Mouse (Mus musculus) G1E (cell line): Measurements from ENCODE around the gene Ralgds. TPM values are rescaled to one million over a fixed set of nuclear protein-coding genes. Genes with fewer than 3 reads are reported as not detected.

Experiments
- ATAC-seq: 2 replicates; pipeline ENCODE4 v1.8.0; 2016; ENCODE audit warnings: mild to moderate bottlenecking; ENCODE audit not compliant: insufficient number of reproducible peaks, poor library complexity, low FRiP score, severe bottlenecking; ENCODE audit errors: extremely low read depth
- DNase-seq: peaks from one replicate; pipeline ENCODE4 v3.0.0; 2012; ENCODE audit warnings: low spot score
- H3K27me3 ChIP-seq: 2 replicates; pipeline ENCODE4 v1.6.1; 2012; ENCODE audit warnings: mild to moderate bottlenecking, low read length, inconsistent platforms; ENCODE audit not compliant: insufficient read depth
- H3K36me3 ChIP-seq: replicated peaks from 2 replicates; pipeline ENCODE3; 2012; ENCODE audit warnings: mild to moderate bottlenecking, inconsistent platforms
- H3K4me1 ChIP-seq: 2 replicates; pipeline ENCODE4 v1.6.1; 2012; ENCODE audit warnings: low read depth, low read length, inconsistent platforms, mixed read lengths; ENCODE audit not compliant: insufficient read depth
- H3K4me3 ChIP-seq: 2 replicates; pipeline ENCODE4 v1.5.1; 2012; ENCODE audit warnings: low read depth, mild to moderate bottlenecking, inconsistent platforms, low read length, moderate library complexity, mixed read lengths
- H3K9me3 ChIP-seq: replicated peaks from 2 replicates; pipeline ENCODE4 v1.6.1; 2012; ENCODE audit warnings: inconsistent platforms
- CTCF ChIP-seq: IDR thresholded peaks from 2 replicates; pipeline ENCODE4 v1.5.1; 2012; ENCODE audit warnings: low read depth, low read length, inconsistent platforms, mixed read lengths
- GATA1 ChIP-seq: IDR thresholded peaks from 2 replicates; pipeline ENCODE4 v1.6.1; 2012; ENCODE audit warnings: borderline replicate concordance, low read length, inconsistent platforms, mixed read lengths
- GATA2 ChIP-seq: IDR thresholded peaks from 2 replicates; pipeline ENCODE4 v1.6.1; 2012; ENCODE audit warnings: low read depth, low read length, inconsistent platforms, borderline replicate concordance
- POLR2AphosphoS5 ChIP-seq: IDR thresholded peaks from 2 replicates; pipeline ENCODE4 v1.6.1; 2012; ENCODE audit warnings: low read depth, low read length, inconsistent platforms; ENCODE audit not compliant: insufficient replicate concordance
- TAL1 ChIP-seq: conservative IDR thresholded peaks from 2 replicates; pipeline ENCODE4 v1.6.1; 2012; ENCODE audit warnings: low read depth, low read length, inconsistent platforms, mixed read lengths
- polyA plus RNA-seq: library from polyadenylated mRNA; stranded (reverse); fragments of >175 nt; gene quantifications from 2 replicates; pipeline ENCODE4 v1.2.3, GENCODE M21; 2012
- total RNA-seq, 2 experiments: library from RNA; stranded (forward) in 1 of 2; stranded (reverse) in 1 of 2; fragments of 200-1000 nt in 1 of 2; fragments of >200 nt in 1 of 2; fragmentation: Nextera tagmentation in 1 of 2; gene quantifications; 2 replicates each; pipeline ENCODE4 v1.2.3; 2014 to 2017

Gene Ralgds
- total and polyA plus RNA-seq, 3 experiments, result 0.02 to 0.49 TPM; not detected in 1

DNA sequence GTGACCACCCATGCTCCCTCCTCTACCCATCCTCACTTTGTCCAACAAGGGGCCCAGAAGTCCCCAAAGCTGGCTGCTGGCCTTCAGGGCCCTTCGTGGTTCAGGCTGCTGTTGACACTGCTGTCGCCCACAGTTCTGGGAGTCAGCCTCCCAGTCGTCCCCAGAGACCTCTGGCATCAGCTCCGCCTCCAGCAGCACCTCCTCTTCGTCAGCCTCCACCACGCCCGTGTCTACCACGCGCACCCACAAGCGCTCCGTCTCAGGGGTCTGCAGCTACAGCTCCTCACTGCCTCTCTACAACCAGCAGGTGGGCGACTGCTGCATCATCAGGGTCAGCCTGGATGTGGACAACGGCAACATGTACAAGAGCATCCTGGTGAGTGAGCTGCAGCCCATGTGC lies 36.2 kb downstream of the Ralgds start:
- no peak for TF ChIP-seq POLR2AphosphoS5
- TF ChIP-seq TAL1, result no peak
- TF ChIP-seq GATA2, result no peak
- no peak for TF ChIP-seq GATA1
- no peak for TF ChIP-seq CTCF
- Histone ChIP-seq H3K36me3 (no peaks in the 10 kb centered on the region), H3K27me3 (peaks cover 68% of the 10 kb centered on the region), H3K4me3 (no peak overlapping the region), H3K4me1 (0 out of 2 replicates have a peak, but pooled peaks cover 2% of the 10 kb centered on the region), H3K9me3 (no peaks in the 10 kb centered on the region)
- ATAC-seq, result no peak
- DNase-seq, result no peak

DNA sequence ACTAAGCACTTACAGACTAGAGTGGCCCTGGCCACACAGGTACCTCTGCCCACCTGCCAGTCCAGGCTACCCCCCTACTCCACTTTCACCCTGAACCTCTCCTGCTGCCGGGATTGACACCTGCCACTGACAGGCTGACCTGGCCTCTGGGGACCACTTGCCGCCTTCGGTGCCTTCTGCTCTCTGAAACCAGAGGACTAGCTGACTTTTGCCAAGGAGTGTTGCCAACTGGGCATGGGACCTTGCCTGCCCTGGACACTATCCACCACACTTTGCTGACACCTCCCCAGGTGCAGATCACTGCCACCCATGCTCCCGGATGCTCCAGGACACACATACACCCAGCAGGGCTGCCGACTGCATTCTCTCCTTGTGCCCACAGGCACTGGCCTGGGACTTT lies 39.4 kb downstream of the Ralgds start:
- DNase-seq (no peak), ATAC-seq (no peak)
- Histone ChIP-seq H3K36me3 (no peaks in the 10 kb centered on the region), H3K9me3 (no peaks in the 10 kb centered on the region), H3K4me3 (no peak overlapping the region), H3K4me1 (0 out of 2 replicates have a peak, but pooled peaks cover 2% of the 10 kb centered on the region), H3K27me3 (peaks cover 56% of the 10 kb centered on the region)
- no peak for TF ChIP-seq GATA1
- TF ChIP-seq TAL1, result no peak
- TF ChIP-seq POLR2AphosphoS5, result no peak
- no peak for TF ChIP-seq CTCF
- no peak for TF ChIP-seq GATA2

DNA sequence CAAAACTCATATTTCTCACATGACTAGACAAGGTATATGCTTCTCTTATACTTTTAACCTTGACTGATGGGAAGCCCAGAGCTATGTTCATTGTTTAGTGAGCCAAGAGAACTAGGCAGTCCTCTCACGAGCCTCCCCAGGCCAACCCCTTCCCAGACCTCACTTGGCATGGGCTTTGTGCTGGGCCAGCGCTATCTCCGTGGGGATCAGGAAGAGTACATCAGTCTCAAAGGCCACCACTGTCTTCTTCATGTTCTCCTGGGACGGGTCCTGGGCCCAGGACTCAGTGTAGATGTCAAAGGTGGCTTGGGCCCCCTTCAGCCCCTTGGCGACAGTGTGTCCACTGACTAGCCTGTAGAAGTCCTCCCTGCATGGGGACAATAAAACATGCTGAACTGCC lies 44.5 kb downstream of the Ralgds start:
- DNase-seq (no peak), ATAC-seq (no peak)
- Histone ChIP-seq H3K4me3 (no peak overlapping the region), H3K36me3 (no peaks in the 10 kb centered on the region), H3K27me3 (peaks cover 59% of the 10 kb centered on the region), H3K4me1 (no peaks in the 10 kb centered on the region), H3K9me3 (no peaks in the 10 kb centered on the region)
- TF ChIP-seq GATA1 (no peak), CTCF (no peak), GATA2 (no peak), POLR2AphosphoS5 (no peak), TAL1 (no peak)

DNA sequence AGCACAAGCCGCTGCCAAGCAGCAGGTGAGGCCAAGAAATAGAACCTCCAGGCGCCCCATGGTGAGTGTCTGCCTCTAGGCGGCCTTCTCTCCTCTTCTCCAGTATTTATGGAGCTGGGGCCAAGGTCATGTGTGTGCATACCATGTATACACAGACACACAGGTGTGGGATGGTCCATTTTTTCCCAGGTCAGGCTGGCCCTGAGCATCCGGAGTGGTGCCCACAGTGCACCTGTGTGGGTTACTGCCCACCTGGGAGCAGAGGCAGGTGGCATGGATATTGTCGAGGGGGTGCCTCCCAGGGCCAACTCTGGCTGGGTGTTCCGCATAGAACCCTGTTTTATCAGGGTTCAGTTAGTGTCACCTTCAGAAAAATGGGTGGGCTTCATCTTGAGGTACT lies 50.4 kb downstream of the Ralgds start, which contains the start of gene Cel:
TSS of gene Cel (minus strand) at position 101 of the 400 bp plus-strand sequence.
- no peak for TF ChIP-seq GATA1
- TF ChIP-seq TAL1, result no peak
- TF ChIP-seq GATA2, result no peak
- no peak for TF ChIP-seq CTCF
- TF ChIP-seq POLR2AphosphoS5, result no peak
- DNase-seq, result no peak
- no peak for ATAC-seq
- no peaks in the 10 kb centered on the region for H3K9me3 ChIP-seq
- H3K27me3 ChIP-seq, result peaks cover 30% of the 10 kb centered on the region
- no peaks in the 10 kb centered on the region for H3K4me1 ChIP-seq
- no peak within 1 kb of the TSS for H3K4me3 ChIP-seq
- H3K36me3 ChIP-seq, result peaks cover 40% of the 10 kb centered on the region

DNA sequence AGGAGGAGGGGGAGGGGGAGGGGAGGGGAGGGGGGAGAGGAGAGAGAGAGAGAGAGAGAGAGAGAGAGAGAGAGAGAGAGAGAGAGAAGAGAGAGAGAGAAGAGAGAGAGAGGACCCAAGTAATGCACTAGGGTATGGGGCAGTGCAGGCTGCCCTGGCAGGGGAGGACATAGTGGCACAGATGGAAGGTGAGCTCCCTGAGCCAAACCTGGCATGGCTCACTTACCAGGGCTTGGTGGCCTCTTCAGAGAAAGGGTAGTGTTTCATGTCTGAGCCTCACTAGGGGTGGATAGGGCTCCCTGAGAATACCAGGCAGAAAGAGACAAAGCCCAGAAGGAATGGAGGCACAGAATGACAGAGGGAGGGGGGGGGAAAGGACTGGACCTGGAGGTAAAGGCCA lies 50.9 kb downstream of the Ralgds start:
- Histone ChIP-seq H3K4me3 (no peak overlapping the region), H3K27me3 (peaks cover 26% of the 10 kb centered on the region), H3K4me1 (no peaks in the 10 kb centered on the region), H3K9me3 (no peaks in the 10 kb centered on the region), H3K36me3 (peaks cover 46% of the 10 kb centered on the region)
- no peak for DNase-seq
- no peak for ATAC-seq
- TF ChIP-seq CTCF (no peak), GATA2 (no peak), TAL1 (no peak), GATA1 (no peak), POLR2AphosphoS5 (no peak)

DNA sequence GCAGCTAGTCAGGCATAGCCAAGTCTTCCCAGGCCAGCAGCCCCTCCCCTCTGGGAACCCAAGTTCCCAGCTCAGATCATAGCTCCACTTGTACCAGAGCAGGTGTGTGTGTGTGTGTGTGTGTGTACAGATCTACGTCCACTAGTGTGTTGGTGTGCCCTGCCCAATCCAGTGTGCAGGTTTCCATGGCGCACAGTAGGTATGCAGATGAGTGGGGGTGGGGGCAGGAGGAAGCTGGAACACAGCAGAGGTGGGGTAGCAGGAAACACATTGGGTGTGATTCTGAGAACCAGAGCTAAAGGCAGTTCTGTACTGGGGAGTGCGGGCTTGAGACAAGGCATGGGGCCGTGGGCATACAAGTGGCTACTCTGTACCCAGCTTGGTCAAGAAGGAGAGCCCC lies 51.5 kb downstream of the Ralgds start:
- H3K27me3 ChIP-seq, result peaks cover 21% of the 10 kb centered on the region
- no peak overlapping the region for H3K4me3 ChIP-seq
- no peak for DNase-seq
- H3K36me3 ChIP-seq, result peaks cover 51% of the 10 kb centered on the region
- no peak for ATAC-seq
- no peaks in the 10 kb centered on the region for H3K4me1 ChIP-seq
- TF ChIP-seq CTCF, result no peak
- TF ChIP-seq POLR2AphosphoS5, result no peak
- TF ChIP-seq GATA2, result no peak
- TF ChIP-seq GATA1, result no peak
- TF ChIP-seq TAL1, result no peak
- no peaks in the 10 kb centered on the region for H3K9me3 ChIP-seq

DNA sequence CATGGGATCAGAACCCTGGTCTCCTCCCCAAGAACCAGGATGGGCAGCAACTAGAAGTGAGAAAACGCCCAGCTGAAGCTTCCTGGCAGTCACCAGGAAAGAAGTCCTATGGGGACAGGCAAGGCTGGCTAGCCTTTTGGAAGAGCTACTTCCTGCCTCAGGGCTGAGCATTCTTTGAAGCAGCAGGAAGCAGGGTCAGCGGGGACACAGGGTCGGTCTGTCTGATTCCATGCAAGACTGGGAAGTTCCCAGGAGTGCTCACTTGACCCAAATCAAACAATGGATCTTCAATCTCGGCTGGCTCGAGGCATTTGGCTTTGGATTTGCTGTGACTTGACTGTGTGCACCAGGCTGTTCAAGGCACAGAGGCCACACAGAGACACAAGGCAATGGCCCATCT lies 53.6 kb downstream of the Ralgds start:
- Histone ChIP-seq H3K9me3 (no peaks in the 10 kb centered on the region), H3K4me1 (no peaks in the 10 kb centered on the region), H3K4me3 (no peak overlapping the region), H3K27me3 (peaks cover 3% of the 10 kb centered on the region), H3K36me3 (peaks cover 73% of the 10 kb centered on the region)
- ATAC-seq, result no peak
- no peak for TF ChIP-seq GATA1
- TF ChIP-seq POLR2AphosphoS5, result no peak
- TF ChIP-seq GATA2, result no peak
- TF ChIP-seq CTCF, result no peak
- no peak for TF ChIP-seq TAL1
- DNase-seq, result no peak
